Mouse (Mus musculus): ENCODE measurements around the gene Gm36176.

Gene Gm36176

DNA sequence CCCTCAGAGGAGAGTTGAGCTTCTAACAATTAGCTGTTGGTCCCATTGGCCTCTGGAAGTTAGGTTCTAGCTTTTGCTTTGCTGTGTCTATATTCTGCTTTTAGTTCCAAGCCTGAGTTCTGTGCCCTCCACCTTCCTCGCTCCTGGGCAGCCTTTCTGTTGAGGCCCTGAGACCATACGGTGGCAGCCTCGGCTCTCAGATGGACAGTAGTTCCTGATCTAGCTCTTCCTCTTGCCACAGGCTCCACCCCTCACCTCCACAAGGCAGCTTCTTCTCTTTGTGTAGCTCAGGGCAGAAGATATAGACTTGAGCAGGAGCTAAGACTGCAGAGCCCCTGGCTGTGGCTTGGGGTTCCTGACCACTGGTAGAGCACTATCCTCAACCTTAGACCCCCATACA lies 33.7 kb downstream of the Gm36176 start:
- no peak for DNase-seq (ENCODE audit: low spot score)

DNA sequence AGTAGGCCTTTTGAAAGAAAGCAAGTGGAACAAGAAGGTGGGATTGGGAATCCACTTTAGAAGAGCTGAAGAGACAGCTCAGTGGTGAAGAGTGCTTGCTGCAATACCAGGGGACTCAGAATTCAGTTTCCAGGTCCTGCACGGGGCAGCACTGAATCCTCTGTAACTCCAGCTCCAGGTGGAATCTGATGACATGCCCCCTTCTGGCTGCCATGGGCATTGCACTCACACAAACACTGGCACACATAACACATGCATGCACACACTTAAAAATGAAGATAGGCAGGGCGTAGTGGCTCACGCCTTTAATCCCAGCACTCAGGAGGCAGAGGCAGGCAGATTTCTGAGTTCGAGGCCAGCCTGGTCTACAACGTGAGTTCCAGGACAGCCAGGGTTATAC lies 36.0 kb downstream of the Gm36176 start:
- no peak for DNase-seq (ENCODE audit: low spot score)

- DNase-seq (ENCODE audit: low spot score): no peak
Observed at GRCm38 (mm10) chr10:77886007-77886747, 39.6 kb downstream of the Gm36176 start.

DNA sequence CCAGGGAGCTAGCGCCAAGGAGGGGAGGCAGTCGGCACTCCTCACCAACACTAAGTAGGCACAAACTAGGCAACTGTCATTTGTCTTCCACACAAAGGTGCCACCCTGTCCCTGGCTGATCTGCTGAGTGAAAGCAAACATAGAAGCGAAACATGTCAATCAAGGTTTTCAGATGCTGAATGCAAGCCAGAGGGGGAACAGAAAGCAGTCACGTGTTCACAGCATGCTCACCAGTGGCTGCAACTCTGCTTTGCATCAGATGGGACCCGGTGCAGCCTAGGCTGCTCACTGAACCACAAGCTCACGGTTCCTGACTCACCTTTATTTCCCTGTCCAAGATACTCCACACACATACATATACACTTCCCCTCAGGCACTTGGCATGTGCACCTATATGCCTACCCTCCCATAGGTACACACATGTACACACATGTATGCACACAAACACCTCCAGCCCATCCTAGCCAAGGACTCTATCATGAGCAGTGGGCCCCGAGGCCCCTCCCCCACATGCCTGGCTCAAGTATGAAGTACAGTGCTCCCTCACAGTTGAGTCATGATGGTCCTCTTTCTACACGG lies 44.5 kb downstream of the Gm36176 start:
- no peak for DNase-seq (ENCODE audit: low spot score)

GRCm38 (mm10) chr10:77895562-77895961 lies 49.0 kb downstream of the Gm36176 start:
- no peak for DNase-seq (ENCODE audit: low spot score)

All from urinary bladder, postnatal 10 days (tissue).